Mouse (Mus musculus): ENCODE results near the gene Igf1r. TPM values are rescaled to one million over a fixed set of nuclear protein-coding genes. Genes with fewer than 3 reads are reported as not detected.

The Igf1r gene
- polyA plus RNA-seq, 1 experiment, result 3.1 TPM

GRCm38 (mm10) chr7:68036527-68036926, 83.9 kb downstream of the Igf1r start:
- no peak for DNase-seq (ENCODE audit: low read depth, low spot score)
- WGBS, result 80% methylated on average over 4 of the region's 4 CpGs

GRCm38 (mm10) chr7:68038846-68039245, 86.2 kb downstream of the Igf1r start:
- DNase-seq (ENCODE audit: low read depth, low spot score), result no peak
- 92% methylated on average over 8 of the region's 8 CpGs for WGBS

GRCm38 (mm10) chr7:68039550-68039949, 86.9 kb downstream of the Igf1r start:
- WGBS, result 42% methylated on average over 2 of the region's 2 CpGs
- DNase-seq (ENCODE audit: low read depth, low spot score), result no peak

GRCm38 (mm10) chr7:68044621-68045020, 92.0 kb downstream of the Igf1r start:
- WGBS, result 82% methylated on average over 4 of the region's 4 CpGs
- no peak for DNase-seq (ENCODE audit: low read depth, low spot score)

GRCm38 (mm10) chr7:68047152-68047551, 94.5 kb downstream of the Igf1r start:
- DNase-seq (ENCODE audit: low read depth, low spot score), result no peak
- 45% methylated on average over 4 of the region's 4 CpGs for WGBS

GRCm38 (mm10) chr7:68048532-68048931, 95.9 kb downstream of the Igf1r start:
- WGBS, result 85% methylated on average over 4 of the region's 4 CpGs

GRCm38 (mm10) chr7:68049048-68049447, 96.4 kb downstream of the Igf1r start:
- no peak for DNase-seq (ENCODE audit: low read depth, low spot score)
- 85% methylated on average over 7 of the region's 7 CpGs for WGBS

More at GRCm38 (mm10) chr7:68048532-68048931, 95.9 kb downstream of the Igf1r start:
- no peak for DNase-seq (ENCODE audit: low read depth, low spot score)

- DNase-seq (ENCODE audit: low read depth, low spot score), result no peak
- WGBS, result 85% methylated on average over 10 of the region's 10 CpGs
Measured at GRCm38 (mm10) chr7:68053002-68053624, 100.5 kb downstream of the Igf1r start.

- 43% methylated on average over 2 of the region's 2 CpGs for WGBS
- DNase-seq (ENCODE audit: low read depth, low spot score), result no peak
Measured at GRCm38 (mm10) chr7:68054498-68054897, 101.9 kb downstream of the Igf1r start.

- 77% methylated on average over 6 of the region's 6 CpGs for WGBS
- no peak for DNase-seq (ENCODE audit: low read depth, low spot score)
Measured at GRCm38 (mm10) chr7:68054956-68055355, 102.3 kb downstream of the Igf1r start.

- no peak for DNase-seq (ENCODE audit: low read depth, low spot score)
- WGBS, result 82% methylated on average over 3 of the region's 3 CpGs
Measured at GRCm38 (mm10) chr7:68057010-68057409, 104.4 kb downstream of the Igf1r start.

GRCm38 (mm10) chr7:68059690-68060089, 107.1 kb downstream of the Igf1r start:
- no peak for DNase-seq (ENCODE audit: low read depth, low spot score)
- WGBS, result 87% methylated on average over 6 of the region's 6 CpGs

GRCm38 (mm10) chr7:68061434-68061833, 108.8 kb downstream of the Igf1r start:
- 67% methylated on average over 9 of the region's 9 CpGs for WGBS
- no peak for DNase-seq (ENCODE audit: low read depth, low spot score)

GRCm38 (mm10) chr7:68062170-68062848, 109.7 kb downstream of the Igf1r start:
- DNase-seq (ENCODE audit: low read depth, low spot score), result no peak
- 52% methylated on average over 13 of the region's 13 CpGs for WGBS

- DNase-seq (ENCODE audit: low read depth, low spot score), result no peak
- 61% methylated on average over 5 of the region's 5 CpGs for WGBS
Measured at GRCm38 (mm10) chr7:68062849-68063208, 110.2 kb downstream of the Igf1r start.

- DNase-seq (ENCODE audit: low read depth, low spot score), result no peak
- WGBS, result 93% methylated on average over 9 of the region's 9 CpGs
Measured at GRCm38 (mm10) chr7:68063711-68064110, 111.1 kb downstream of the Igf1r start.

- no peak for DNase-seq (ENCODE audit: low read depth, low spot score)
- 95% methylated on average over 8 of the region's 8 CpGs for WGBS
Measured at GRCm38 (mm10) chr7:68064120-68064519, 111.5 kb downstream of the Igf1r start.

- 33% methylated on average over 11 of the region's 11 CpGs for WGBS
- no peak for DNase-seq (ENCODE audit: low read depth, low spot score)
Measured at GRCm38 (mm10) chr7:68064647-68065362, 112.2 kb downstream of the Igf1r start.

- WGBS, result 43% methylated on average over 6 of the region's 6 CpGs
- DNase-seq (ENCODE audit: low read depth, low spot score), result no peak
Measured at GRCm38 (mm10) chr7:68065904-68066303, 113.3 kb downstream of the Igf1r start.

GRCm38 (mm10) chr7:68067321-68067720, 114.7 kb downstream of the Igf1r start:
- DNase-seq (ENCODE audit: low read depth, low spot score), result no peak
- 97% methylated on average over 4 of the region's 4 CpGs for WGBS

- 45% methylated on average over 7 of the region's 7 CpGs for WGBS
- no peak for DNase-seq (ENCODE audit: low read depth, low spot score)
Measured at GRCm38 (mm10) chr7:68069324-68069723, 116.7 kb downstream of the Igf1r start.
